Mouse (Mus musculus): Measurements from ENCODE around the gene Trpc4ap. TPM values are rescaled to one million over a fixed set of nuclear protein-coding genes. Genes with fewer than 3 reads are reported as not detected.
A peak's percentile ranks its signal among the peaks of the same experiment; 100 is the strongest.
"Not testable (repeated sequence)": the region's sequence is repeated elsewhere in the genome, so short reads cannot be mapped to it uniquely, and the experiment has no call there.

The Trpc4ap gene
- 100 to 1,000 TPM; 143 to 144 TPM for total RNA-seq (2021)

DNA sequence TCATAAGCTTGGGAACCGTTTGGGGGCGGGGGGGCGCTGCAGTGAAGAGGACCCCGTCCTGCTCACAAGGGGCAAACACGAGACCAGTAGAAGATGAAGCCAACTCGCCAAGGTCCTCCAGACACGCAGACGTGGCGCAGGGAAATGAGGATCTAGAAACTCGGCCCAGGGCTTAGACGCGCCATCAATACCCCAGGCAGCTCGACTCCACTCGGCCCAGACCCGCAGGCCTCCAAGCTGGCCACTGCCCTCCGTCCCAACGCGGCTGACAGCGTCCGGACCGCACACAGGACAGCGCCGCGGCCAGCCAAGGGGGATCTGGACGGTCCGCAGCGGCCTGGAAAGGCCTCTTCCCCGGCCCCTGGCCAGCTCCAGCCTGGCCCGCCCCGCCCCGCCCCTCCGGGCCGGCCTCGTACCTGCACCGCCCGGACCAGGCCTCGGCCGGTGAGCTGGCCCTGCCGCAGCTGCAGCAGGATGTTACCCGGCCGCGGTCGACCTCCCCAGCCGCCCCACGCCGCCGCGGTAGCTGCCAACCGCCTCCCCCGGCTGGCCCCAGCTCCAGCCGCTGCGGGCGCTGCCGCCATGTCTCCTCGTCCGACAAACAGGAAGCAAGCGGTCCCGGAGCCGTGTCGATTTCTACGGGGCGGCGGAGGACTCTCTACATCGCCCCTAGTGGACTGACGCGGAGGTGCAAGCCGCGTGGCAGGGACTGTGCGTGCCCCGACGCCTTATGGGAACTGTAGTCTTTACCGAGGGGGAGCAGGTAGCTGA is at the start of gene Trpc4ap:
Gene Trpc4ap, minus strand, starts transcription at position 662 of the 771 bp plus-strand sequence.
- peak; percentile 96 for DNase-seq
- intact Hi-C loops (cut with DNase I), result no loop called here

DNA sequence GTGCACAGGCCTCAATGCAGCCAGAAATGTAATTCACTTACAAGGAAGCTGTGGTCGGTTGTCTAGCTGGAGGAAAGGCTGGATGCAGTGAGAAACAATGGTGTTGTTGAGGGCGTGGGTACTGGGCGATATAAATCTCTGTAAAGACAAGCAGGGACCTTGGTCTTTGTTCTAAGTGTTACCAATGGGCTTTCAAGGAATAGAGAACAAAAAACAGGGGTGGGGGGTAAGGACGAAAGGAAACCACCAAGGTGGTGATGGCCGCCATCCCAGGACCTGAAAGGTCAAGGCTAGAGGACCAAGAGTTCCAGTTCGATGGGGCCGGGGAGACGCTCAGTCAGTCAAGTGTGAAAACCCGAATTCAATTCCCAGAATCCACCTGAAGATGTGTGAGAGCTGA is 45.6 kb upstream of the Trpc4ap start:
- no peak for DNase-seq
- intact Hi-C loops (cut with DNase I), result no loop called here

DNA sequence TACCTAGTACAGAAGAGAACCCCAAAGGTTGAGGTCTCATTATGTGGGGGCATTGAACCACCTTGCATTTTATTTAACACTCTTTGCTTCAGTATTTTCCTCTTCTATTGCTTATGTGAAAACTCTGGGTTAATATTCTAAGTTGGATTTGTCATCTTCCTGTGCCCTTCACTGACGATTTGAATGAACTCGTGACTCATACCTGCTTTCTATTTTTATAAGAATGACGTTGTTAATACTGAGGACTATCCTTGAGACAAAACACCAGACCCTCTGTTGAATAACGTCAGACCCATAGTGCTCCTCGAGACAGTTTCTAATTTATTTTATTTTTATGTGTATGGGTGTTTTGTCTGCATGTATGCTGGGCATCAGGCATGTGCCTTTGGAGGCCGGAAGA is 44.8 kb upstream of the Trpc4ap start:
- DNase-seq, result no peak
- intact Hi-C loops (cut with DNase I), result no loop called here

DNA sequence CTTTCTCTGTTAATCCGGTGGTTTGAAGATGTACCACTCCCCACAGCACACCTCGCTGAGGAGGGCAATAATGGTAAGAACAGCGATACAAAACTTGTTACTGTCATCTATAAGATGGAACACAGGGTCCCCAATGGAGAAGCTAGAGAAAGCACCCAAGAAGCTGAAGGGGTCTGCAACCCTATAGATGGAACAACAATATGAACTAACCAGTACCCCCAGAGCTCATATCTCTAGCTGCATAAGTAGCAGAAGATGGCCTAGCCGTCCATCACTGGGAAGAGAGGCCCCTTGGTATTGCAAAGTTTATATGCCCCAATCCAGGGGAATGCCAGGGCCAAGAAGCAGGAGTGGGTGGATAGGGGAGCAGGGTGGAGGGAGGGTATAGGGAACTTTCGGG is 43.6 kb upstream of the Trpc4ap start, which contains the start of gene Gm17581:
Gene Gm17581, minus strand, starts transcription at position 101 of the 400 bp plus-strand sequence.
- intact Hi-C loops (cut with DNase I); DNase-seq: not testable (repeated sequence)

DNA sequence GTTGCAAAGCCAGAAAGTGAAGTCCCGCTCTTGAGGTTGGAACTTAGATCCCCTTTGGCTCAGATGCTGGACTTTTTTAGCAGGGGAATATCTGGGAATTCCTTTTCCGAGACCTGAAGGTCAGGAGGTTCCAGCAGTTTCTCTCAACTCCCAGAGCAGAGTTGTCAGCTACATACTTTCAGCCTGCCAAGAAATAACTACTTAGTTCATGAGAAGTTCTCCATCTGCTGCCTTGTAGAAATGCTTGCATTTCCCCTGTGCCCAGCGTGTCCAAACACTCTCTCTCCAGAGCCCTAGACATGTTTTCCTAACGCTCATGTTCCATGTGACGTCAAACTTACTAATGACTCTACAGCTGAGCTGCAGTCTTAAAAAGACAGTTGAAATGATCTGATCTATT is 42.9 kb upstream of the Trpc4ap start:
- DNase-seq, result no peak
- intact Hi-C loops (cut with DNase I), result no loop called here

DNA sequence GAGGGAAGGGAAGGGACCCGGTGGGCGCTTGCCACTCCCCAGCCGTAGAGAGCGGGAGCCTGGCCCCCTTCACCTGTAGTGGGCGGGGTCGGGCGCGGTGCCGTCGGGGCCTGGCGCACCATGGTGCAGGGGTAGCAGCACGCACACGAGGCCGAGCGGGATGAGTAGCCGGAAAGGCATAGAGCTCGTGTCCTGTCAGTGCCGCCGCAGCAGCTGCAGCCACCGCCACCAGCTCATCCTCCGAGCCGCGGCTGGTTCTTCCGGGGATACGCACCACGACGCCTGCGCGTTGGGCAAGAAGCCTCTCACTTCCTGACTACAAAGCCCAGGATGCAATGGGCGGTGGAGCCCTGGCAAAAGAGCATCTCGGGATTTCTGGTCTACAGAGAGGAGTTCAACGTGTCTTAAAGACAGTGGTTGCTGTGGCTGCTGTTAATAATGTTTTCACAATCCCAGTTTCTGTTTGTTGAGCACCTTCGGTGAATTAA is 37.0 kb upstream of the Trpc4ap start, which contains the start of gene Edem2:
Gene Edem2, minus strand, starts transcription at position 318 of the 488 bp plus-strand sequence.
- intact Hi-C loops (cut with DNase I), result no loop called here
- DNase-seq, result peak; percentile 91

DNA sequence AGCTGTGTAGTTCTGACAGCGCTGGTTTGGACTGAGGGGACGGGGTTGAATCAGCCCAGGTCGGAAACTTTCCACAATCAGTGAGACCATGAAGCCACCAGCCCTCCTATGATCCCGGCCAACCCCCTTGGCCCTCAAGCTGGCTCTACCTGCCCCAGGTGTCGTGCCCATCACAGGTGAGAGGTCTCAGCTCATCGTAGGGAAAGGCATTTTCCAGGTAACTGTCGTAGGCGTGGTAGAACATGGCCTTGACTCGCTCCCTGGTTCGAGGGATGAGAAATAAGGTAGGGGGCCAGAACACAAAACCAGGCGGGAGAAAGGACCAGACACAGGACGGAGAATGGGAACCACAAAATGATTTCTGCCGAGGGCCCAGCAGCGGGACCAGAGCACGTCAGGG is 36.6 kb upstream of the Trpc4ap start:
- DNase-seq, result no peak
- intact Hi-C loops (cut with DNase I), result no loop called here

DNA sequence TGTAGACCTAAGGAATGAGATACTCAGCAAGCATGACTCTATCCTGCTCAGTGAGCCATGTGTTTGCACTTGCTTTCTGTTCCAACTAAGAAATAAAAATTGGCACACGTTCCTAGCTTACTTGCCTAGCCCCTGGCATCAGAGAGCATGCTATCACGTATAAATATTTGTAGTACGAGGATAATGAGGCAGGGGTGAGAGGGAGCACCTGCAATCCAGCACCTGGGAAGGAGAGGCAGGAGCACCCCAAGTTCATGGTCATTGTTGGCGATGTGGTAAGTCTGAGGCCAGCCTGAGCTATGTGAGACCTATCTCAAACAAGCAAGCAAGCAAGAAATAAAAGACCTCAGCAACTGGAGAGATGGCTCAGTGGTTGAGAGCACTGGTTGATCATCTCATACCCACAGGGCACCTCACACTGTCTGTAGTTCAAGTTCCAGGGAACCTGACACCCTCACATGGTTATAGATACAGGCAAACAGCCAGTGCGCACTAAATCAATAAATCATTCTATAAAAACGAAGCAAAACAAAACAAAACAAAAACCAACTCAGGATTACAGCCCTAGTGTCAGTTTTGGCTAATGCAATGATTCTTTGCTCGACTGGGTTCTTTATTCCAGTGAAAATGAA is 35.7 kb upstream of the Trpc4ap start:
- DNase-seq, result no peak
- intact Hi-C loops (cut with DNase I), result no loop called here

DNA sequence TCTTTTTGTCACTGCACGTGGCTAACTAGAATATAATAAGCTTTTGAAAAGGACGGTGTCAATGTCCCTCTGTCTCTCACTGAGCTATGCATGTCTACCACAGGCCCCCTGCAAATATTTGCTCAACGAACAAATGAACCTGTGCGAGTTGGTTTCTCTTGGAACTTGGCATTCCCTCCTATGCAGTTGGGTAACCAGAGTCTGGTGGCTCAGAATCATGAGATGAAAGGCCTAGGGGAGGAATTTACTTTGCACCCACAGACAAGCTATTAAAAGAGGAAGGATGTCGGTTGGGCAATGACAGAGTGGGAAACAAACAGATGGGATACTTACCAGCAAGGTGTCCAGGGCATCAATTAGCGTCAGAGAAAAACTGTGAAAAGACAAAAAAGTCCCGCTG is 34.1 kb upstream of the Trpc4ap start:
- no peak for DNase-seq
- intact Hi-C loops (cut with DNase I), result no loop called here

DNA sequence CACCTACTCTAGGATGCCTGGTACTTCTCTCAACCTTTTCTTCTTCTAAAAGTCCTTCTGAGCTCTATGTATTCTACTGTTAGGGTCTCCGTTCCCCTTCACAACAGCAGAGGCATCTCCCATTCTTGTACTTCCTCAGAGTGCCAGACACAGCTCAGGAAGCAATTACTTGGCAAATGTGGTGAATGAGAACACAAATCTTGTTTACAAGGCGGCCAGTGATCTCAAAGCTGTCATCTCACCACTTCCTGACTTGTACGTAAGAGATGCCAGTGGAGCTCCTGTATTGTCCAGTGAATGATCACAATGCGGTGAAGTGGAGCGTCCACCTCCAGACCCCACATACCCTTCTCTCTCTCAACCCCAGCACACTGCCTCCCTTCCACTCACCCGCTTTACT is 32.3 kb upstream of the Trpc4ap start:
- intact Hi-C loops (cut with DNase I), result no loop called here
- DNase-seq, result no peak

DNA sequence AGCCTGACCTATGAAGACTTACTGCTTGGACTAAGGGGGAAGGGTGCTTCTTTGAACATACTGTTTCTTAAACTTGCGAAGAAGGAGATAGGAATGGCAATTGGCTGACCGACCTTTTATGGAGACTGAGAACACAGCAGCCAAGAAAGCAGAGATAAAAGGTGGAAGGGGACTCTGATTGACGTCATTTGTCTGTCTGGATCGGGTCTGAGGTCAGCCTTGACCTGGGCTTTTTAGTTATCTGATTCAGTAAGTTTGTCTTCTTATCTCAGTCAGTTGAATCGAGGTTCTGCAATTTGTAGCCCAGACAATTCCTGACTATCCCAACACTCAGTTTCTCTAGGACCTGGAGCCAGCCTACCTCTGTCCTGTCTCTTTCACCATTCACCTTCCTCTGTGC is 31.9 kb upstream of the Trpc4ap start:
- intact Hi-C loops (cut with DNase I), result no loop called here
- DNase-seq, result no peak

DNA sequence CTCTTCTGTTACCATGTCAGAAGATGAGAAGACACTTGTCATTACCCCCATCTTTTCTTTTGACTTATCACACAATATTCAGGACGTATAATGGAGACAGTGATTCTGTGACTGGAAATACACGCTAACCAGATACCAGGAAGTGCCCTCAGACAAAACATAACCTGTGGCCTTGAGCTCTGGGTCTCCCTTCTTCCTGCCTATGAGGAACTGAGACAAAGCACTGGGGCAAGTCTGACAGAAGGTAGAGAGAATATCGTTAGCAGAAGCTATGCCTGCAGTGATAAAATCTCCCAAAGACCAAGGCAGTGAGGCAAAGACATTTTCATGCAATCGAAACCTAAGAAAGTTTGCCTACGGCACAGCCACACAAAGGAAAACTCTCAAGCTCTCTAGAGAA is 28.4 kb upstream of the Trpc4ap start:
- intact Hi-C loops (cut with DNase I), result no loop called here
- no peak for DNase-seq

DNA sequence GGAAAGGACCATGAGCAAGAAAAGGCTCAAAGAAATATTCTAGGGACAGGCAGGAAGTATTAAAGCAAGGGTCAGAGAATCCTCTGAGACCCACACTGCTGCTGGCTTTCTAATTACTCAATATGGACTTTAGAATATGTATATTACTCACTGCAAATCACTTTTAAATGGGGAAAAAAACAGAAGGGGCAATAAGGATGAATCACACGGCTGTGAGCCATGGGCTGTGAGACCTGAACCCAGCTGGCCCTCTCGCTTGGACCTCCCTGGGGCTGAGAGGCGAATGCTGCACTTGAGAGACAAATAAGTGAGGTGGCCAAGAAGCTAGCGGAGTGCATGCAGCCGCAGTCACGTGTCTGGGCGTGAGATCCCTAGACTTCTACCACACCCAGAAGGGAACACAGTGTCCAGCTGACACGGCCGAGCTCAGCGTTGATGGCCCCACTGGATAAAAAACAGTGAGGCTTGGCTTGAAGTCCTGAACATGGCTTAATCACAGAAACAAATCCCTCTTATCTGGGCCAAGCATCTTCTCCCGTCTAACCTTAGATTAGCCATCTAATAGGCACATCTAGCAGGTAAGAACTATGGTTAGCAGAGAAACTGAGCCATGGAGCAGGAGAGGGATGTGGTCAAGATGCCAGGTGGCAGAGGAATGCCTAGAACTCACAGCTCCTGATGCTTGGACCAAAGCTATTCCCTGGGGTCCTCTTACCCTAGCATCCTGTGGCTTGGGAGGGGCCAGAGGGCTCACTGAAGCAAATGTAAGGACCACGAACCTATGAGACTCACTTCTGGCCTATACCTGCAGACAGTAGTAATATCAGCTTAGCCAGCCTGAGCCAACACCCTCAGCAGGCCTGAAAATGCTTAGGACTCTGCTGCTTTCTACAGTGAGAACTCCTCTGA is 25.2 kb upstream of the Trpc4ap start:
- DNase-seq, result no peak
- intact Hi-C loops (cut with DNase I), result no loop called here

DNA sequence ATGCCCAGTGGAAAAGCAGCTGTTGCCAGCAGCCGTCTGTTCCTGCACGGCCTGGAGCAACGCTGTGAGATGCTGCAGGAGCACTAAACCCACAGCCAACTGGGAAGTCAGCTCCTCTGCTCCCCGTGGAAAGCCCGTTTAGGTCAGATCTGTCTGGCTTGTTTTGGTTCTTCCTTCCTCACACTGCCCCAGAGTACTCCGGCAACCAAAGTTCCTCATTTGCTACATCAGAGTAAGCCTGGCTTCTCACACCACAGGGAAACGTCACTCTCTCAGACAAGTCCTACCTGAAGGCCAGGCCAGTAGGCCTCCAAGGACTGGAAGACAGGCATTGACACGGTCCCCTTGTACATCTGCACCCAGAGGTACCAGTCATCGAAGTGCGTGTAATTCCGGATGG is 18.4 kb upstream of the Trpc4ap start:
- no peak for DNase-seq
- intact Hi-C loops (cut with DNase I), result no loop called here

DNA sequence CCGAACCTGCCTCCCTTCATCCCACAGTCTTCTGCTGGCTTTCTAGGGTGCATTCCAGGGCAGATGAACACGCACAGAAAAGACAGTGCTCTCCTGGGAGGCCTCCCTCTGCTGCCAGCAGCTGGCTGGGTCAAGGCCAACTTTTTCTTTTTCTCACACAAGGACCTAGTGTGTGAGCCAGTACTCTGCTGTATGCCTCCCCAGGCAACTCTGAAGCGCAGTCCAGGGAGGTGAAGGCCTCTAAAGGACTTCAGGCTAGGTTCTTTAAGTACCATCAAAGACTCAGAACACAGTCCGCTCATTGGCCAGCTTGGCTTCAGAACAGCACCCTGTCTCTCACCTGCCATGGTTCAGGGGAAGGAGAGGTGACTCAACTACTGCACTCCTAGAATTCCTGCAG is 15.1 kb upstream of the Trpc4ap start:
- intact Hi-C loops (cut with DNase I), result no loop called here
- DNase-seq, result peak; percentile 25

DNA sequence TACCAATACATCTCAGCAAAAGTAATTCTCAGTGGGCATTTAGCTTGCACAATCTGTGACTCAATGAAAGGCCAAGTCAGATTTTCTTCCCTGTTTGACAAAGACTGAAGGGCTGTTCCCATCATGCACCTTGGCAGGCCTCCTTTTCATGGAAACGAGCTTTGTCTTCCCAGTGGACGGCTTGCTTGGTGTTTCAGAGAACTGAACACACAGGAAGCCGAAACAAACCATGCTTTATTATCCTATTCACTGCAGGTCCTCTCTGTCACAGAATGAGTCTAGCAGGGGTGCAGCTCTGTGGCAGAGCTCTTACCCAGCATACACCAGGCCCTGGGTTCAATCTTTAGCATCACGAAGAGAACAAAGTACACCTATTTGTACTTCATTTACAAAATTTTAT is 11.4 kb upstream of the Trpc4ap start:
- intact Hi-C loops (cut with DNase I), result no loop called here
- DNase-seq, result no peak

DNA sequence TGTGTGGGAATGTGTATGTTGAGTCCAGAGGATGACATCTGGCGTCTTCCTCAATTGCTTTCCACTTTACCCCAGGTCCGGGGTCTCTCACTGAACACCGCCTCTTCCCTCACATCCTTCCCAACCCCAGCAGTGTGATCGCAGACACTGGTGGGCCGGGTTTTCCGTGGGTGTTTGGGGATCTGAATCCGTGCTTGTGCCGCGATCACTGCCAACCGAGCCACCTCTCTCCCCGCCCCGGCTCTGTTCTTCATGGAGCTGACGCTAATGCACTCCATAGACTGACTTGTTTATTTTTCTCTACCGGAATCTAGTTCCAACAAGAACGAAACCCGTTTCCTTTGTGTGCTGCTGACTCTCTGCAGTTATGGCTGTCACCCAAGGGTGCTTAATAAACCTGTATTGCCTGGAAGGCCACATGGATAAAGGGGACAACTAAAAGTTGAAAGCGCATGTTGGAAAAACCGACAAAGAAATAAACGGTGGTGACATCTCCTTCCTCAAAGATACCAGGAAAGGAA is 9.3 kb upstream of the Trpc4ap start:
- no peak for DNase-seq
- intact Hi-C loops (cut with DNase I), result no loop called here

DNA sequence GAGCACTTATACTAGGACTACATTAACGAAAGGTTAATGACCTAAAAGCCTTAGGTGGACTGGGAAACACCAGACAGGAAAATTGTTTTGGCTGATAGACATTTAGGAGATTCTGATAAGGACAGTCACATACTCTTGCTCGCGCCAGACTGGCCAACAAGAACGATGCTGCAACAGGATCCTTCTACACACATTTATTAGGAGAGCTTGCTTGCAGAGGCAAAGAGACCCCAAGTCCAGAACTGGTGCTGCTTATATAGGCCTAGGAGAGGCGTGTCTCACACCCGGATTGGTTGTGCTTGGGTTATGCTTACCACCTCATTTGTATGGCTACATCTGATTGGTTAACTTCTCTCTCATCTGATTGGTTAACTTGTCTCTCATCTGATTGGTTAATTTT is 6.3 kb upstream of the Trpc4ap start:
- intact Hi-C loops (cut with DNase I); DNase-seq: not testable (repeated sequence)

DNA sequence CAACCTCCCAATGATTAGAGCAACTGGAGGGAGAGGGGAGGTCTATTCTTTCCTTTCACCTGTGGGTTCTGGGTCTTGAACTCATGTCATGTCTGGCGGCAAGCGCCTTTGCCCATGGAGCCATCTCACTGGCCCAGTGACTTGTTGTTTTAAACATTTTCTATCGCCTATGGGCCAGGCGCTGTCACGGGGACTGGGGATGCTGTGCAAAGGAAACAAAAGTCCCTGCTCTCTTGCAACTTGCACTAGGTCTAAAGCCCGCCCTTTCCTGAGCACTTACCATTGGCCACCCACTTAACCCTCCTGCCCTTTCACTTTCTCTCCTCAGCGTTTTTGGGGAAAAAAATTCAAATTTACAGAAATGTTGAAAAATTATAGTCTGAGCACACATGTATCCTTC is 4.7 kb upstream of the Trpc4ap start:
- DNase-seq, result no peak
- intact Hi-C loops (cut with DNase I), result loop anchor here (2.0 kb wide), 1 partner anchor 68 kb away; no protein-coding TSS in a partner anchor

DNA sequence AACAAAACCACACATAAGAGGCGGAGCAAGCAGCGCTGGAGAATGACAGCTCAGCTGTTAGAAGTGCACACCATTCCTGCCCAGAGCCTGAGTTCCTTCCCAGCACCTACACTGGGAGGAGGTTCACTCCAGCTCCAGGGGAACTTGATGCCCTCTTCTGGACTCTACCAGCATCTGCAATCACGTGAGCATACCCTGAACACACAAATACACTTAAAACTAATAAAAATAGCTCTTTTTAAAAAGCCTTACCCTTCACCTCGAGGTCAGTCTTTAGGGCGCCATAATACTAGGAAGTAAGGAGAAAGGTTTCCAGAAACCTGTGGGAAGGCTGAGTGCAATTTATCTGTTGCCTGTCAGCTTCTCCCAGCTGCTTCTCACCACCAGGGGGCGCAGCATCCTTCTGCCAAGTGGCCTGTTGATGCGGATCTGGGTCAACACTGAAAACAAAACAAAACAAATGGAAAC is 3.9 kb upstream of the Trpc4ap start:
- peak; percentile 93 for DNase-seq
- intact Hi-C loops (cut with DNase I), result loop anchor here (2.0 kb wide), 1 partner anchor 69 kb away; no protein-coding TSS in a partner anchor

DNA sequence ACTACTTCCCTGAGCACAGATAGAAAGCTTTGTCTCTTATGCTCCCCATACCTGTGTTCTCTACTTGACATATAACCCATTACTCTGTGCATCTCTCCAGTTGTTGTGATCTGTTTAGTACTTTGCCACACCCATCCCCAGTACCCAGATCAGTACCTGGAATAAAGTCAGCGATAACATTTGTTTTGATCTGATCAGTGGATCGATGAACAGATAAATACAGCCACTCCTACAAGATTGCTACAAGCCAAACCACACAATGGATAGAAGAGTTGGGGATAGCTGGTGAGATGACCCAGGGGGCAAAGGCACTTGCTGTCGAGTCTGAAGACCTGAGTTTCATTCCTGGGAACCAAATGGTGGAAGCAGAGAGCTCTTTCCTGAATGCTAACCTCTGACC is 3.1 kb upstream of the Trpc4ap start:
- DNase-seq, result no peak
- intact Hi-C loops (cut with DNase I), result no loop called here

Data from left cerebral cortex, postnatal 4 days (tissue).